Mouse (Mus musculus) T-helper 17 cell (primary cell): ENCODE measurements at regions not wholly inside any gene's neighbourhood (a gene's known extent, or its start where the extent isn't known, plus 50 kb on each side); places are given as distances from the start of the nearest gene placed in this dataset.

Experiments used
- in situ Hi-C, 2 experiments: fragments of 300-600 bp; cut with MboI, MseI; formaldehyde crosslinking; loops; 1 replicate in 1 of 2; 2 replicates in 1 of 2; pipeline ENCODE4 v1.15.1; 2025; ENCODE audit warnings: high pct_unique_total_duplicates in 2 of 2

DNA sequence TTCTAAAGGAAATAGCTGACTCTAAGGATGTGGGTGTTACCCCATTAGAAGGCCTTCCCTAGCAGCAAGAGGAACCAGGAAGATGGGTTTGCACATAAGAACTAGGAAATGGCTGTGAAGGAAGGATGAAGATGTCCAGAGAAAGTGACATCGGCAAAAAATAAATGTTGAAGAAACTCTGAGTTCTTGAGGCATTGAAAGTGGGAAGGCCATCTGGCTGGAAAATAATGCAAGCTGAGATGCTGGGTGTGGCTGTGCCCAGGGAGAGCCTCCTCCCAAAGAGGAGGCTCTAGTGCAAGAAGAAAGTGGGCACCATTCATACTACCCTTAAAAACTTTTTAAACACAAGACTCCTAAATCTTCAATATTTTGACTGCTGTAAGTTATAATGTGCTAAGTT, 99.9 kb upstream of the F13a1 start:
- in situ Hi-C loops = no loop called here

DNA sequence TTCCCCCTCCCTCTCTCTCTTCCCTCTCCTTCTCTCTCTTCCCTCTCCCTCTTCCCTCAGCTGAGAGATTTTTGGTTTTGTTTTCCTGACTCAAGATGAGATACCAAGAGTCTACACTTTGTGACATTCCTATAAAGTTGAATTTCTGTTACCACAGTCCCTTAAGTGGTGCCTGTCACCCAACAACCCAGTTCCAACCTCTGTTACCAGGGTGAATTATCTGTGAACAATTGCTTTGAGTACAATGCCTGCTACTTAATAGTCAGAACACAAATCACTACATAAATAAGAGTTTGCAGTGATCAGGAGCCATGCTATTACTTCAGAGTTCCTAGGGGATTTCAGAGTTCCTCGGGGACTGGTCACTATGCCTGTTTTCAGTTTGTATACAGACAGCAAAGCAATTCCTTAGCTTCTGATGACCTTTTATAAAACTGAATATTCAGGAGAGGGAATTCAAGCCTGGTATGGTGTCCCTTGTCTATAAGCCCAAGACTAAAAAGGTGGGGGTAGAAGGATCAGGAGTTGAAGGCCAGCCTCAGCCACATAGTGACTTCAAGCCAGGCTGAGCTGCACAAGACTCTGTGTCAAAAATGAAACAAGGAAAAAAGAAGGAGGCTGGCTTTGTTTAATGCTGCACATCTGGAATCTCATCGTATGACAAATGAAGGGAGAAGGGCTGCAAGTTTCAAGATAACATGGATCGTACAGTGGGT, 99.2 kb upstream of the F13a1 start:
- in situ Hi-C loops = no loop called here

DNA sequence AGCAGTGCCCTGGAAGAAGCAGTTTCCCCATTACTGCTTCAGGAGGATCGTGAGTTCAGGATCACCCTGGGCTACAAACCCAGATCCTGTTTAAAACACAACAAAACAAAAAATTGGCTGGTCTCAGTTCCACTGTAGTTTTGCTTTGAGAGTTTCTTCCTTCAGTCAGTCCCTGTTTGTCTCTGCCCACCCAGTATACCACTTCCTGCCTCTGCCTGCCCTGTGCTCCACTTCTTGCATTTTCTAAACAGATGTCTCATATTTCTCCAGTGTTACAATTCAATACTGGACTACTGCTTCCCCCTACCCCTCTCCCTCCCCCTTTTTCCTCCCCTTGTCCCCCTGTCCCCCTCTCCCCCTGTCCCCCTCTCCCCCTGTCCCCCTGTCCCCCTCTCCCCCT, 98.6 kb upstream of the F13a1 start:
- in situ Hi-C loops = no loop called here

DNA sequence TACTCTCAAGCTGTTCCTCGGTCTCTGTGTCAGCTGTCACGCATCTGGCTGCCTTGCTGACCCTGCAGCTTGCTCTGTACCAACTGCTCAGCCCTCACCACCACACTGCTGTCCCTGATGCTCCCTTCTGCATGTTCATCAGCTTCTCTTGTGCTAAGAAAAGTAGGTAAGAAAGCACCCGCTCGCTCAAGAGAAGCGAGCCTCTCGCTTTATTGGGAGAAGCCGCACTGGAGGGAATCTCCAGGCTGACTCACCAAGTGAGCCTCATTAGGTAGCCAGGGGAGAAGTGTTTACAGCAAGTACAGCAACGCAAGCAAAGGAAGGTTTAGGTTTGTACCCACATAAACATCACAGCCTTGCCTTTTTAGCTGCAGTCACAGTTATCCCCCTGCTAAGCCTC, 97.7 kb upstream of the F13a1 start:
- in situ Hi-C loops = no loop called here

DNA sequence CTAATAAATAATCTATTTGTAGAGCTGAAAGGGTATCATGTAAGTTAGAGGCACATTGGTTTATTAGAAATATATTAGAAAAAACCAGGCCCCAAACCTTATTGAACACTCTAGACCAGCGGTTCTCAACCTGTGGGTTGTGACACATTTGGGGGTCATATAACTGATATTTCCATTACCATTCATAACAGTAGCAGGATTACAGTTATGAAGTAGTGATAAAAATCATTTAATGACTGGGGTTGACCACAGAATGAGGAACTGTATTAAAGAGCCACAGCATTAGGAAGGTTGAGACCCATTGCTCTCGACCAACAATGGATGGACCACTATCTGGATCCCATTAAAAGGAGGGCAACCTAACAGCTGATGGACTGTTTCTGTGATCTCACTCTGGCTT, 92.8 kb upstream of the F13a1 start:
- in situ Hi-C loops = no loop called here

DNA sequence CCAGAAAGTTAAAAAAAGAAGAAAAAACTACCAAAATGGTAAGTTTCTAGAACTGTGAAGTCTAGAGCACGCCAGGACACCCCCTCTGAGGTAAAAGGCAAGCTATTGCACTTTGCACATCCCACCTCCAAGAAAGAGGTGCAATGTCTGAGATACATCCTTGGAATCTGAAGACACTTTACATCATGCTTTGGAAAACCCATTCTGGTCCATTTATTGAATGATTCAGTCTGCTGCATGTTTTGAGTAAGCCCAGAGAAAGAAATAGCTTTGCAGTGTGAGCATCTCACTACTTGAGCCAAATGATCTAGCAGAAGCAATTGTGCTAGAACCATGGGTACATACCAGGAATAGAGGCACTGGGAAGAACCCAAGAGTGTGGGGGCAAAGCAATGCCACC, 85.1 kb upstream of the F13a1 start:
- in situ Hi-C loops = no loop called here

DNA sequence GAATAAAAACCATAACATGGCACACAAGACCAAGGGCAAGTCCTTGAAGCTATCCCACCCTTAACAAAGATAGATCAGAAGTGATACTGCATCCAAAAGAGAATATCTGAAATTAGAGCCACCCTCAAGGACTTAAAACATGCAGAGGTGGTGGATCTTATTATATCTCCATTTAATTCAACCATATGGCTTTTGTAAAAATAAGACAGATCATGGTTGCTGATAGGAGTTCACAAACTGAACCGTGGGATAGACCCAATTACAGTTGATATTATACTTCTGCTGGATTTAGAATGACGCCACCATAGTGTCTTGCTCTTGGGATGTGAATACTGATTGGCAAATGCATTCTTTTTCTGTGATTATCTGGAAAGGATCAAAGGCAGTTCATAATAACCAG, 84.5 kb upstream of the F13a1 start:
- in situ Hi-C loops = no loop called here

DNA sequence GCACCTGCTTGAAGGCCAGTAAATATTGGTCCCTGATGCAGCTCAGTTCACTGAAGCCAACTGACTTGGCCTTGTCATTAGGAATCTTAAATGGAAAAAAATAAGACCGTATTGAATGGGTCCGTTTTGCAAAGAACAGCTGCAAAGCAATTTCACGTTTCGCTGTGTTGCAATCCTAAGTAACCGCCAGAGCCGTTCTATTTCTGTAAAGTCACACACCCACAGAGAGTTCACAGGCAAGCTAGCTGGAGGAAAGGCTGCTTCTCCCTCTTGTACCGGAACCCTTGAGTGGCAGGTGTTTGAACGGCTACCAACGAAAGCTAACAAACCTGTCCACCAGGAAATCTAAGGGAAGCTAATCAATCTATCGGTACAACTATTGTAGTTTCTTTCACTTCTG, 80.6 kb upstream of the F13a1 start:
- in situ Hi-C loops = no loop called here

DNA sequence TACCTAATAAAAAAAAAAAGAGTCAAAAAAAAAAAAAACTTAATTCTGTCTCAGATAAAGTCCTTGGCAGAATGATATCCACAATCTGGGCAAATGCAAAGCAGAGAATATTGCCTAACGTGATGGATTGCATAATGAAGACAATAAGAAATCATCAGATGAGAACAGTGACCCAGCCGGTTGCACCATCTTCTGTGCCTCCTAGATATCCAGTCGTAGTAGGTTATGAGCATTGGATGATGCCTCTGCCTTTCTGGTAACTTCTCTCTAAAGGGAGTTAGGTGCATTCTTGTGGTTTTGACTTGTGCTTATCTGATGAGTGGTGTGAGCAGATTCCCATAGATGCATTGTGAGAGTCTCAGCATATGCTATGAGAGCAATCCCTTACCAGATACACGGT, 71.6 kb upstream of the F13a1 start:
- in situ Hi-C loops = no loop called here

DNA sequence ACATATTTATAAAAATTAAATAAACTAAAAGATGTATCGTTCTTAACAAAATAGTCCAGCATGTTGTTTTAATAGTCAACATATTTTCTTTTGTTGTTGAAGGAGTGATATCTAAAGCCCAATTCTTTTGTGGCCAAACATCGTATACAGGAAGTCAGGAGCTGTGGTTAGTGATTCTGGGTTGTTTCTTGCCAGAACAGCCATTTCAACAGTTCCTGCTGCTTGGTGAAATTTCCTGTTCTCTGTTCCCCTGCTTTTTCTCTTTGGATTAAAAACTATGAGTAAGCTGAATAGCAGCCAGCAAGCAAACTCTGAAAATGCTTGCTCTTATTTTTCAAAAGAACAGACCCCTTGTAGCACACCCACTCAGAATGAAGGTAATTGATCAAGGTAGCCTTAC, 70.2 kb upstream of the F13a1 start:
- in situ Hi-C loops = no loop called here

DNA sequence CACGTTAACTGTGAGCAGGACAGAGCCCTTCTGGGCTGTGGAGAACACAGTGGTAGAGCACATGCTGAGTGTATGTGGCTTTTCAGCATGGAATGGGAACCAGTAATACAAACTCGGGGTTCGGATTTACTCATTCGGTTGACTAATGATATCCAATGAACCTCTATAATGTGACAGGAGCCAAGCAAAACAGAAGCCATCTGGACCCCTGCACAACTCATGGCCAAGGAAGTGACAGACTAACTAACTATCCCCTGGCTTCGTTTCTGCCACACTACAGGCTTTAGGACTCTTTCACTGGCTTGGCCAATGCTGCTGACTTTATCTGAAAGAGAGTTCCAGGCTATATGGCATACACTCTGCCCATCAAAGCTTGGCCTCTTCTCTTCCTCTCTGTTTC, 64.3 kb upstream of the F13a1 start:
- in situ Hi-C loops = loop anchor here in 1 of 2 experiments (10.0 kb wide), 1 partner anchor 1080 kb away; no protein-coding TSS in a partner anchor

DNA sequence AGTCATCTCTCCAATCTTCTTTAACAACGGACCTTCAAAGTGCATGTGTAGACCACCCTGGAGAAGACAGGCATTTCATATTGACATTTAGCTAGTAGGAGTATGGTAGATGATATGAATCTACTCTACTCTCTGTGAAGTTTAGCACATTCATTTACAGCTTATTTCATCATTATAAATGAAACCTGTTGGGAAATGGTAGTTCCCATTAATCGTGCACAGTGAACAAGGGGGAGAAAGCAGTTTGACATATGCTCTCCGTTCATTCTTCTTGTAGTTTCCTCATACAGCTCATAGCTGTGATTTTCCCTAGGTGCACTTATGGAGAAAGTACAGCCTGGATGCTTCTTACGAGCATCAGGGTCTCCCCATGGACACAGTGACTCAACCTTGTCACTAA, 61.7 kb upstream of the F13a1 start:
- in situ Hi-C loops = loop anchor here in 1 of 2 experiments (10.0 kb wide), 1 partner anchor 1077 kb away; no protein-coding TSS in a partner anchor

DNA sequence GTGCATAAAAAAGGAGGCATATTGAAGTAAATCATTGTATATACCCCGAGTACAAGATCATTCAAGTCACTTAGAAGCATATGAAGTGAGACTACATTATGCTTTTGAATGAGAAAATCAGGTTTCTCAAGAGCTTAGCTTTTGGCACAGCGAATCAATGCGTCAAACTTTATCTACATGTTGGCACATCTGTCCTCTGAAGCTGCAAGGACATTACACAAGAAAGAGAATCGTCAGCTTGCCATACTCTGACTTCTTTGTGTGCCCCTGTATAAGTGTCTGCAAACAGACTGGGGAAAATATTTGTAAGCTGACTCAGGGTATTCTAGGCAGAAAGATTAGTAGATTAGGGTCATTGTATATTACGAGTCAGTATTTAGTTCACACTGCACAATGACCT, 57.7 kb upstream of the F13a1 start:
- in situ Hi-C loops = no loop called here

DNA sequence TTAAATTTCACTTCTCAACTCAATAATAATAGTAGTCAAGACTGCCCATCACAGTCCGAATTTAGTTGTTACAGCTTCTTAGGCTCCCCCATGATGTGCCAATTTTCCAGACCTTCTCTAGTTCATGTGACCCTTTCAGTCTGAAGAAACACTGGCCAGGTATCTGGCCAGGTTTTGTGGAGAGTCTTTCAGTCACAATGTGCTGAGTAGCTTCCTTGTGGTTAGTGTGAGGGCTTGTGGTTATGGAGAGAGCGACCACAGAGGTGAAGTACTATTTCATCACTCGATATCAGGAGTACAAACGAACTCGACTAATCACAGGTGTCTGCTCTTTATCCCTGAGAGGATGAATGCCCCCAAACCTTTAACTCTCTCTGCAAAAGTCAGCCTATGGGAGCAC, 56.0 kb upstream of the F13a1 start:
- in situ Hi-C loops = no loop called here

DNA sequence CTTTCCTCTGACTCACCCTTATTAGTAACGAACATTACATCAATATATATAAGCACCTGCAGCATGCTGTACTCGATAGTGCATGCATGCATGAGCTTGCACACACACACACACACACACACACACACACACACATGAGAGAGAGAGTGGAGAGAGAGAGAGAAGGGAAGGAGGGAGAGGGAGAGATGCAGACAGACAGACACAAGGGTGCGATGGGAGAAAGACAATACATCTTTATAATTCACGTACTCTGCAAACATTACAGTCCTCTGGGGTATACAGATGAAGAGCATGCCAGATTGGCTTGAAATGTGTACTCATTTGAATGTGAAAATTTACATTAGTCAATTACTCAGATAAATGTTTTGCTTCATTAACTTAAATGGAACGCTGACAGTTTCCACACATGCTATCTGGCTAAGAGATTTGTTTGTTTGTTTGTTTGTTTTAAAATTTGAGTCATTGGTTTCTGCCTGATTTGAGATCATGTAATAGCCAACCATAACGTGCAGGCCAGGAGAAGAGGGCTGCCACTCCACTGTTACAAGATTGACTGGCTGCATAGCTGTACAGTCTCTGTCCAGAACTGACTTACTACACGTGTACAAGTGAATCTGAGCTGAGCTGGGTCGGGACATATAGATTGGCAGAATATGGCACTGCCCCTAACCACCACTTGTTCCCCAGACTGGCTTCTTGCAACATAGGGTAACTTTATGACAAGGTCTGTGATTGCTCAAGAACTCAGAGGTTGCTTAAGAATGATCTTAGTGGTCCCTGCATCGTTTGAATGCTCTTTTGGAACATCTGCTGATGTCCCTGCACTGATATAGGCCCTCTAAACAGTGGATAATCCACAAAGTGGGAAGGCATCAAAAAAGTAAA, 54.6 kb upstream of the F13a1 start:
- in situ Hi-C loops = no loop called here

DNA sequence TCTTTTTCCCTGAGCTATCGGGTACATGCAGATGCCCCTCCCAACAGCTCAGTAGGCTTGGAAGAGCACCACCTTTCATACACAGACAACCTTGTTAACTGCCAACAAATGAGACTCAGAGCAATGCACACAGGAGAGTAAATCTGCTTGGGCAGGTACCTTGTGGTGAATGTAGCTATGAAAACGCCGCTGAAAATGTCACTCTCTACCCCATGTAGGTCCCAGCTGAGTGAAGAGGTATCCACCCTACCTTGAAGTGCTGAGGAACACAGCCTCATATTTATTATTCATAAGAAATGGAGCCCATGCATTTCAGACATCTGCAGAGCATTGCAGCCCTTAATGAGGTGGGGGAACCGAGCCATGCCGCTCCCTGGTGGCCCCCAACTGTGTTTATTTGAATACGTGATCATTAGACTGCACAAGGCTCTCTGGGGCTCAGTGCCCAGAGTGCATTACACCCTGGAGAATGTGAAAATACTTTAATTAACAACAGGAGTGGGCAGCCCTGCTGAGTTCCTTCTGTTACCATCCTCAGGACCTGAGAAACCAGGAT, 53.8 kb upstream of the F13a1 start:
- in situ Hi-C loops = no loop called here

DNA sequence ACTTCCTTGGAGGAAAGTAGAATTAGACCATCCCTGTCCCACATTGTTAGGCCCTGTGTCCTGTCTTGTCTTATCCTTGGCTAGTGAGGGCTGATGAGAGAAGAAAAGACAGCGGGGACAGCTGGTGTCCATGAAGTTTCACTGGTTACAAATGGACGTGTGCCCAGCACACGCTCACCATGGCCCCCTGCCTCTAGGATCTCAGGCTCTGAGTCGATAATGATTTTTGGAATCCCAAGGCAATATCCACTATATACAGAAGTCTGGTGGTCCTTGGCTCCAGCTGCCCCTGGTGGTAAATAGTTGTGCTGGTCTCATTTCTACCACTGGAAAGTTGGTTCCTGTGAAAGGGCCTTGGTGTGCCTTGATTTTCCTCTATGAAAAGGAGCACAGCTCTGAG, 51.7 kb upstream of the F13a1 start:
- in situ Hi-C loops = no loop called here
